Mouse (Mus musculus) brain, embryonic 18.5 days (tissue): ENCODE measurements around the gene Cptp.

ENCODE experiments used
- DNase-seq: peaks from one replicate; pipeline ENCODE4 v3.0.0-alpha.2; 2012; ENCODE audit warnings: low read depth, low spot score

The Cptp gene

DNA sequence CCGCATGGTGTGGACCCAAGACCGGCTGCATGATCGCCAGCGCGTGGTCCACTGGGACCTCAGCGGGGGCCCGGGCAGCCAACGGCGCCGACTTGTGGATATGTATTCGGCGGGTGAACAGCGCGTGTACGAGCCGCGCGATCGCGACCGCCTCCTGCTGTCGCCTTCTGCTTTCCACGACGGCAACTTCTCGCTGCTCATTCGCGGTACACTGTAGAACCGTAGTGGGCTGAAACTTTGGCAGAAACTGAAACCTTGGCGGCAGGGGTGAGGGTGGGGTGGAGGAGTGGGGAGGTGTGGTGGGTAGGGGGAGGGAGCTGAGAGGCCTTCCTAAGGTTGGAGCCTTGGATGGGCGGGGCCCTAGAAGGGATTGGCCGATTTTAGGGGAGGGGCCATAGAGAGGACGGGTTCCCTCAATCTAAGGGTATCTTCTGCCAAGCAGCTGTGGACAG, 28.2 kb downstream of the Cptp start:
- no peak for DNase-seq

- no peak for DNase-seq
Observed at GRCm38 (mm10) chr4:155840076-155841002, 28.9 kb downstream of the Cptp start.

- no peak for DNase-seq
Observed at GRCm38 (mm10) chr4:155839483-155839910, 29.7 kb downstream of the Cptp start, which contains the start of gene Mxra8. TSS of gene Mxra8 (plus strand) at chr4:155839680.

- DNase-seq, result no peak
Observed at GRCm38 (mm10) chr4:155838187-155839153, 30.8 kb downstream of the Cptp start.

GRCm38 (mm10) chr4:155837404-155838010, 31.7 kb downstream of the Cptp start:
- no peak for DNase-seq

- no peak for DNase-seq
Observed at GRCm38 (mm10) chr4:155833836-155834235, 35.4 kb downstream of the Cptp start.

DNA sequence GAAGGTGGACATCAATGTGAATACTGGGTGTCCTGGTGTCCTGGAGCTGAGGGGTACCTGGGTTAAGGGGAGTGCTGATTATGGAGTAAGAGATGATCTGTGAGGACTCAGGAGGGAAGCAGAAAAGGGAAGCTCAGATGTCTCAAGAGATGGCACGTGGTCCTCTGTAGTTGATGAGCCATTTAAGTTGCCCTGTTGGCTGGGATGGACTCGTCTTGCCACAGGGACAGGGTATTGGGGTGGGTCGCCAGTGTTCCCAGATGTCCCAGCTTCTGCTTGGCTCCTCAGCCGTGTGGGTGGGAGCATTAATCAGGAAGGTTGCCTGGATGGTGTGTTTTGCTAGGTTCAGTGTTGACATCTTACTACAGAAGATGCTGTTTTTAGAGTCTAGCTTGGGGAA, 36.0 kb downstream of the Cptp start:
- no peak for DNase-seq

DNA sequence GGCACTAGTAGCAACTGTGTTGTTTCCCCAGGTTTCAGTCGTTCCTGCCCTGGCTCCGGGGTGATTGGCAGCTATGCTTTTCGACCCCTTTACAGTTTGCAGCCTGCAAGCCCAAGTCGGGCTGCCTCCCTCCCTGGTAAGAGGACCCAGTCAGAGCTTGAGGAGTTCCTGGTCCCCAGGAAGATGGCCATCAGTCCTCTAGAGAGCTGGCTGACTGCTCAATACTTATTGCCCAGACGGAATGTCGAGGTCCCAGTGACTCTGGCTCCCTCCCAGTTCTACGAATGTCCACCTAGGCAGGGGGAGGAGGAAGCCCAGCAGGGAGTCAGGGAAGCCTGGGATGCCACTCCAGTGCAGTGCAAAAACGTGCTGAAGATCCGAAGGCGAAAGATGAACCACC, 36.9 kb downstream of the Cptp start:
- DNase-seq, result no peak

DNA sequence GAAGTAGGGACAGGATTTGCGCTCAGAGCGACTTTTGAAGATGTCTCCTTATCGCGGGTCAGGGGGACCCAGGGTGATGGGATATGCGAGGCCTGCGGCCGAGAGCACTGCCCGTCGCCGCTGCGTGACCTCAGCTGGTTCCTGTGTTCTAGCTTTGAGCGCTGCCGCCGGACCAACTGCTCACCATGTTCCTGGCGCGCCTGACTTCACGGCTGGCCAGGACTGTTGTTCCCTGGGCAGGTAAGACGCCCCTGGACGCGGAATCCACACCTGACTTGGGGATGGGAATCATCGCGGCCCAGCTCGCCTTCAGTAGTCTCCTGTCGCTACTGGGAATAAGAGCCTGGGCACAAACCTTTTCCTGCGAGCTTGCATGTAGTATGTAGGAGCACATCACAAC, 37.4 kb downstream of the Cptp start:
- DNase-seq, result no peak

DNA sequence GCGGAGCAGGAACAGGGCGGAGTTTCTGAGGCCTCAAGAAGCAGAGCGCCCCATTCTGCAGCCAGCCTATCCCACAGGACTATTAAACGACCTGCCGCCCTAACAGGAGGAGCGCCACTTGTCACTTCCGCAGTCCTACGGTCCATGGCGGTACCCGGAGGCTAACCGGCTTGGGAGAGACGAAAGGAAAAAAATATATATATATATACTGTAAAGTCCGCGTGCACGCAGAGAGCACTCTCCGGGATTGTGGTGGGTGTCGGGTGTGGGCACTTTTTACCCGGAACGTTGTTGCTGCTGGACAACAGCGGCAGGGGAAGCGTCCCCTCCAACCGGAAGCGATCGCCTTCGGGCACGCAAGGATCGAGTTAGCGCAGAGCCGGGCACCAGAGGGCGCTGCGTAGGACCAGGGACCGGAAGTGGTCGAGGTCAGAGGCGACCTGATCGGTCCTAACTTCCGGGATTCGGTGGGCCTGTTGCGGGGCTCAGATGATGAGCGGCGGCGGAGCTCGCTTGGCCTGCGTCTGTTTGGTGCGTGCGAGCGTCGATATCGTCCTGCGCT, 38.0 kb downstream of the Cptp start, which contains the start of gene Aurkaip1:
Gene Aurkaip1 (plus strand): TSS at position 68 of the 562 bp plus-strand sequence.
- DNase-seq, result peak; percentile 91

GRCm38 (mm10) chr4:155830596-155830995, 38.6 kb downstream of the Cptp start:
- no peak for DNase-seq

DNA sequence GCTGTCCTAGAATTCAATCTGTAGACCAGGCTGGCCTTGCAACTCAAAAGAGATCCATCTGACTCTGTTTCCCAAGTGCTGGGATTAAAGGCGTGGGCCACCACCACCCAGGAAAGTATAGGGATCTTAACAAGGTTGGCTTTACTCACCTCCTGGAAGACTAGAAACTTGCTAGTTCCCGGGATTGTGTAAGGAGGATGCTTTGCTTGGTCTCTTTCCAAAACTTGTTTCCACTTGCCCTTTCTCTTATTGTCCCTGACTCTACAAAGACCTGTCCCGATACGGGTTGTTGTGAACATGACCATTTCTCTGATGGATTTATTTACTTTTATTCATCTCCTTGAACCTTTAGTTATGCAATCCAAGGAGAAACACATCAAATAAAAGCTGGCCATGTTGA, 39.4 kb downstream of the Cptp start:
- no peak for DNase-seq

- DNase-seq, result no peak
Observed at GRCm38 (mm10) chr4:155823443-155823842, 45.8 kb downstream of the Cptp start.

GRCm38 (mm10) chr4:155821025-155821424, 48.2 kb downstream of the Cptp start:
- DNase-seq, result no peak

DNA sequence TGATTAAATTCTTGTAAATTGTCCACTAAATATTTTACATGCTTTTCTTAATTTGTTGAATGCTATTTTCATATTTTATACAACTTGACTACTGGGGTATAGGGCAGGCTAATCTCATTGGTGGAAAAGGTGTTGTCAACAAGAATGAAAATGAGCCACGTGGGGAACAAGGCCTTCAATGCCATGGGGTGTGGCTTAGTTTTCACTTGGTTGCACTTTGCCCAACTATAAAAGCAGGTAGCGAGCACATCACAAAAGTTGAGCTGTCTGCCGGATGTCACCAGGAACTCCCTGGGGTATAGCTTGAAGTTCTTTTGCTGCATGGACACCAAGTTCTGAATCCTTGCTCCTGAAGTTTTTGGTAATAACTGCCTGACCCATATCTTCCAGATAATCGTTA, 51.7 kb downstream of the Cptp start:
- no peak for DNase-seq
